Mouse (Mus musculus) embryonic stem cell, embryonic (primary cell): Measurements from ENCODE around the gene Gm21783.
"Not testable (repeated sequence)": the region's sequence is repeated elsewhere in the genome, so short reads cannot be mapped to it uniquely, and the experiment has no call there.

Source experiments
- CTCF ChIA-PET, 4 experiments: fragments of 300-600 bp in 2 of 4; fragments of 350-600 bp in 2 of 4; sonication (Branson Sonifier 250); formaldehyde crosslinking; loops; one replicate each; lab custom pipeline; 2022; ENCODE audit warnings: inconsistent platforms in 2 of 4; lab: Charles Lee
- POLR2A ChIA-PET, 4 experiments: fragments of 300-600 bp in 2 of 4; fragments of 350-600 bp in 2 of 4; sonication (Branson Sonifier 250); formaldehyde crosslinking; loops; one replicate each; lab custom pipeline; 2022; ENCODE audit warnings: antibody characterized with exemption in 4 of 4, inconsistent platforms in 1 of 4; lab: Charles Lee

The Gm21783 gene

GRCm38 (mm10) chrY:44981163-44981562, at the start of gene Gm21783:
Gm21783 (minus strand) TSS chrY:44981263.
- CTCF ChIA-PET, POLR2A ChIA-PET: not testable (repeated sequence)
